Mouse (Mus musculus): ENCODE results near the gene Sdhc.

Gene Sdhc

GRCm38 (mm10) chr1:171149974-171150760 is at the start of gene Sdhc, which contains the start of gene Mpz:
Gene Sdhc, minus strand, starts transcription at chr1:171150603.
Gene Mpz, plus strand, starts transcription at chr1:171150711.
- peak; percentile 91 for DNase-seq

DNA sequence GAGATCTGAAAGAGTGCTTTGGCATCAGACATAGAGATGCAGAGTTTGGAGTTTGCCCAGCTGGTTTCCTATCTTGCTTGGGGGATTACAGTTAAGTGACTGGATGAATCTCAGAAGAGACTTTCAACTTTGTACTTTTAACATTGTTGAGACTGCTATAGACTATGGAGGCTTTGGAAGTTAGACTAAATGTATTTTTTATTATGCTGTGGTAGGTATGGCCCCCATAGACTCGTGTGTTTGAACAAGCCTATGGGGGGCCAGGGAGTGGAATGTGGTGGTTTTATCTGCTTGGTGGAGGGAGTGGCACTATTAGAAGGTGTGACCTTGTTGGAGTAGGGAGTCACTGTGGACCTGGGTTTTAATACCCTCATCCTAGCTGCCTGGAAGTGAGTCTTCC is 49.1 kb upstream of the Sdhc start:
- no peak for DNase-seq

GRCm38 (mm10) chr1:171195887-171196397 is 45.5 kb upstream of the Sdhc start, which contains the start of gene Pcp4l1:
Gene Pcp4l1, minus strand, starts transcription at chr1:171196268.
- peak; percentile 47 for DNase-seq

DNA sequence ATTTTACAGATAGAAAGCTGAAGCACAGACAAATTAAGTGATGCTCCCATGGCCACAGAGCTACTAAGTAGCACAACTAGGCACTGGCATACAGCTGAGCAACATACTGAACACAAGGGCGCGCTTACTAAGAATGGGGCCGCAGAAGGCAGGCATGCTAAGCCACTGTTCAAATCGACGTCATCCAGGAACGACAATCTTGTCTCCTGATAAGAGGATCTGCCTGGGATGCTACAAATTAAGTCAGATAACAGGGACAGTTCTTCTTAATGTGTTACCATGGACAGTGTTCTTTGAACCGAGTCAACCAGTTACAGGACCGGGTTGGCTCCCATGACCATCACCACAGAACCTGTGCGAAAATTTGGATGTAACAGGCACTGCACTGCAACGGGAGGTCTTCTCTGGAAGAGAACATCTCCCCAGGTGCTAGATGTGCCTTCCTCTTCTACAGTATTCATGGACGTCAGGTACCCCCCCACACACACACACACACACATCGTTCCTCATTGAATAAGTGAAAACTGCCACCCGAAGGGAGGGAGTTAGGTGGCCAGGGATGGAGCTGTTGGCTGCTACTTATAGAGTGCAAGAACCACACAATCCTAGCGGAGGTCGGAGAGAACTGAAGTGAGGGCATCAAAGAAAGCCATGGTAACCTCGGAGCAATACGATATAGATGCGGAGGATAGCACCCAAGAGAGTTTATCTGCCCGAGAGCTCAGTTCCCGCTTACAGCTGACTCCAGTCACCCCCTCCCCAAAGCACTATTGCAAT is 44.8 kb upstream of the Sdhc start:
- DNase-seq: no peak

- DNase-seq: no peak
Observed at GRCm38 (mm10) chr1:171193911-171194830, 43.8 kb upstream of the Sdhc start.

- DNase-seq: no peak
Observed at GRCm38 (mm10) chr1:171193093-171193840, 42.9 kb upstream of the Sdhc start.

DNA sequence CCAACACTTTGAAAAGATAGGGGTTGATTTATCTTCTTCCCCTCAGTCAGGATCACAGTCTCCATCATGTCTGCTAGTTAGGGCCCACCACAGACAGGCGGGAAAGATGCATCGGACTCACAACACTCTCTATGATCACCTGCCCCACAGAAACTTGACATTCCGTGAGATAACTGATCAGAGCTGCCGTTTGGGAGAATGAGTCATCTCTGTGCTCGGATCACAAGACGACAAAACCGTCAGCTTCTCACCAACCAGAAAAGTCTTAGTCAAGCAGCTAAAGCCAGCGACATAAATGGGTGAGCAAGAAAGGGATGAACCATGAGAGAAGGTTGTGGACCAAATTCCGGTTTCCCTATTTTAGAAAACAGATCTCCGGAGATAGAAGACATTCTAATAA is 41.9 kb upstream of the Sdhc start:
- DNase-seq: no peak

DNA sequence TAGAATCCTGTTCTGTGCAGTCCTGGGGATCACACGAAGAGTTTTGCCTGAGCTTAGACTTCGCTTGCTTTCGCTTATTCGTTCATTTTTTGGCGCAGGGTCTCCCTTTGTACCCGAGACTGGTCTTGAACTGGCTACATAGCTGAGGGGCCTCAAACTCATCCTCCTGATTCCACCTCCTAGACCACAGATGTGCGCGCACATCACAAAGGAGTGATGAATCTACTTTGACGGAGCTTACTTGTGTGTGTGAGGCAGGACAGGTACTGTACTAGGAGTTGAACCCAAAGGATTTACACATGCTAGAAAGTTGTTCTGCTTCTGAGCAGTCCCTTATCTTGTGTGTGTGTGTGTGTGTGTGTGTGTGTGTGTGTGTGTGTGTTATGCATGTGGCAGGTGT is 40.4 kb upstream of the Sdhc start:
- DNase-seq: no peak

GRCm38 (mm10) chr1:171189476-171190114 is 39.2 kb upstream of the Sdhc start:
- DNase-seq: no peak

DNA sequence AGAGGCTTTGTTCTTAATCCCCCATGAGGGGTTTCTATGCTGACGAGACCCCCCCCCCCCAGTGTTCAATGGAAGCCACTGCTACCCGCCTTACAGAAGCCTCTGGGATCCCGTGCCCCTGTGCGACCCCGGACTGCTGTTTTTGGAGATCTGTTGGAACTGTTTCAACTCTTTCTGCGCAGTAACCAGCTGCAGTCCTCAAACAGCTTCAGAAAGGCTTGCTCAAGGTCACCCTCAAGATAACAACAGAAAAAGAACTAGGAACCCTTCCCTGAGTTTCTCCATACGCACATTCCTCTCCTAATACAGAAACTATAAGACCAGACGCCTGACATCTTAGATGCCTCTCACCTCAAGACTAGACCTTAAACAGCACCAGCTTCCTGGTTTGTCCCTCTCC is 38.6 kb upstream of the Sdhc start:
- DNase-seq: no peak

DNA sequence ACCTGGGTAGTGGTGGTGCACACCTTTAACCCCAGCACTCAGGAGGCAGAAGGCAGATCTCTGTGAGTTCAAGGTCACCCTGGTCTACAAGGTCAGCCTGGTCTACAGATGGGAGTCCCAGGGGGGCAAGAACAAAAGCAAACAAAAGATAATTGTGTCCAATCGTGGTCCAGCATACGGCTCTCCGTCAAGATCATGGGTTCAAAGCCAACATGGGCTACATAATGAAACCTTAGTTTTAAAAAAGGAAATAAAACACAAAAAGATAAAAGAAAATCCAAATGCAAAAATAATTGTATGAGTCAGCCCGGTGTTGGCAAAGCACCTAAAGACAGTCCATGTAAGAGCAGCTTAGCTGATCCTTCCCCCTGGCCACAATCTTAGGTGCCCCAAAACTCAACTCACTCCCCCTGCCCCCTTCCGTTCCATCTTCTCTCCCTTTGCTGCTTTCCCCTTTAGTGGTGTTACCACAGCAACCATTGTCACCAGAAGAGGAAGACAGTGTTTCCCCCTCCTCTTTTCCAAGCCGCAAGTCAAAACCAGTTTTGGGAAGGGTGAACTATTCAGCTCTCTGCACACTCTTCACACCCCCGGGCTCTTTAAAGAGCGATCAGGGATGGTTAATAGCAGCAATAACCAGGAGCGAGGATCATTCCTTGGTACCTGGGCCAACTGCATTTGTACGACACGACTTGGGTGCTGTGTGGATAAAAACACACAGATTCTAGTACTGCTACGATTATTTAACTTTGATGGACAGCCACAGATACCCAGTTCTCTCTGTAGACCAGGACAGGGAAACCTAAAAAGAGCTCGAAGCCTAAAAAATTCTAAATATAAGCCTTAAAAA is 37.7 kb upstream of the Sdhc start:
- no peak for DNase-seq

GRCm38 (mm10) chr1:171185655-171186054 is 35.3 kb upstream of the Sdhc start:
- DNase-seq: no peak

GRCm38 (mm10) chr1:171184314-171184713 is 33.9 kb upstream of the Sdhc start:
- DNase-seq: no peak

DNA sequence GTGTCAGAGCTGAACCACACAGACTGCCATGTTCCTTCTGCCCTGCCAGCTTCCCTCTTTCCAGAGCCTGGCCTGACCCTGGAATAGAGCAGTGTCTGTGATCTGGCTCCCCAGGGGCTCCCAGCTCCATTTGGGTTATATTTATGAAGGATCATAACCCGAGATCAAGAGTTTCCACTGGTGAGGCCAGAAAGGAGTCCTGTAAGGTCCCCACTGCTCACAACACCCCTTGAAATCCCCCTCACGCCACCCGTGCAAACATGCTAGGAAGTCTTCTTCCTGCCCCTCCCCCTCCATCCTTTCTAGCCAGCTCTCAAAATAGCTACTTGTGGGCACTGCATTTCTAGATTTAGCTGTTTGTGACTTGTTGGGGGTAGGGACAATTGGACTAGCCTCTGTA is 33.2 kb upstream of the Sdhc start:
- no peak for DNase-seq

GRCm38 (mm10) chr1:171183025-171183424 is 32.6 kb upstream of the Sdhc start:
- no peak for DNase-seq

GRCm38 (mm10) chr1:171179487-171180171 is 29.2 kb upstream of the Sdhc start:
- no peak for DNase-seq

GRCm38 (mm10) chr1:171172779-171173178 is 22.4 kb upstream of the Sdhc start:
- no peak for DNase-seq

GRCm38 (mm10) chr1:171171138-171171537 is 20.7 kb upstream of the Sdhc start:
- DNase-seq: no peak

DNA sequence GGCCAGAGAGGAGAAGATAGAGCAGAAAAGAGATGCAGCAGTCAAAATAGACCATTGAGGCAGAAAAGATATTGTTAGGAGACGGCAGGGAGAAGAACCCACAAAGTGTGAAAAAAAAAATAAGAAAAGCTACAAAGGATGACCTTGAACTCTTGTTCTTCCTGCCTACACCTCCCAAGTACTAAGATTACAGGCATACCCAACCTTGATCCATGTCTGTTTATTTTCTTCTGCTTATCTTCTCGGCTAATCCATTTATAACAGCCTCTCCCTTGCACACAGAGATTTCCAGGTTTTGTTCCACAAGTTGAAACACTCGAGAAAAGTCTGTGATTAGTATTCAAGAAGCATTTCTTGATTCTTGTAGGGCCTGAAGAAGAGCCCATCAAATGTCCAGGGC is 19.5 kb upstream of the Sdhc start:
- no peak for DNase-seq

- no peak for DNase-seq
Observed at GRCm38 (mm10) chr1:171168906-171169305, 18.5 kb upstream of the Sdhc start.
